Mouse (Mus musculus): ENCODE data around the gene Slitrk6. TPM values are rescaled to one million over a fixed set of nuclear protein-coding genes. Genes with fewer than 3 reads are reported as not detected.

Gene Slitrk6
- total RNA-seq (2014; rRNA removed) (8.2 and 10.2 TPM in 2 replicates), polyA plus RNA-seq (2015; fragmentation: Nextera tagmentation; extraction: Ambion mirVana) (3.5 and 4.5 TPM in 2 replicates)

DNA sequence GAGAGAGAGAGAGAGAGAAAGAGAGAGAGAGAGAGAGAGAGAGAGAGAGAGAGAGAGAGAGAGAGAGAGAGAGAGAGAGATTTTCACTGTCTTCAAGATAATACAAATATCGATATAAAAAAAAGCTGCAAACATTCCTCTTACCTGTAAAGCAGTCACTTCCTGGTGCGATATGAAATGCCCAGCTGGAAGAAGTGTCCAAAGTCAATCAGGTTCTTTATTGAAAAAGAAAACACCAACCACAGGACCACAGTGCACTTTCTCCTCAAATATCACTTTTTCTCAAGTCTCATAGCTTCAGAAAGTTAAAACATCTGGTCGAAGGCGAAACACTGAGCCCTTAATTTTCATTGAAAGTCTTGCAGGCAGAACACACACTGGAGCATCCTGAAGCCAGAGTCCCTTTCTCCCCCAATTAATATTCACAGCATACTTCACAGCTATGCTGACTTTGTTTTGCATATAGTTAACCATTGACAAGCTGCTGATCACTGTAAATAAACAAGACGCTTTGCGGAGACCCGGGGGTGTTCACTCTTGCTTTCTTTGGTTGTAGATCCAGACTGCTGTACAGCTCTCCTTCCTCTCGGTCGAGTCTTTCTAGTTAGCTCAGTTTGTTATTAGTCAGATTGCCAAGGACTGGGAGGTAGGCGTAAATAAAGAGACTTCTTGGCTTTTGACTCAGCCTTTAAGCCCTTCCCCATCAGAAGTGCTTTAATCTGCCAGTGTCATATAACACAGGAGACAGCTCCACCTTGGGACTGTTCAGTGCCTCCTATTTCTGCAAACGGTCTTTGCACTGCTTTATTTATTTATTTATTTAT lies at the start of gene Slitrk6:
TSS of gene Slitrk6 (minus strand) at position 666 of the 824 bp plus-strand sequence.
- H3K9ac ChIP-seq (replicated peaks; ENCODE audit: low read length, poor library complexity, severe bottlenecking): peak within 1 kb of the TSS; percentile 46
- peak within 1 kb of the TSS; percentile 45 for H3K4me2 ChIP-seq (ENCODE audit: low read depth, low read length, poor library complexity, severe bottlenecking)
- no peaks in the 10 kb centered on the region for H3K27me3 ChIP-seq (ENCODE audit: insufficient read depth, low read length)
- WGBS: 19% methylated on average over 11 of the region's 11 CpGs
- no peaks in the 10 kb centered on the region for H3K36me3 ChIP-seq (ENCODE audit: insufficient read depth, low read length)
- H3K27ac ChIP-seq (ENCODE audit: low read depth, low read length): no peak within 1 kb of the TSS
- H3K9me3 ChIP-seq (ENCODE audit: low read length): no peaks in the 10 kb centered on the region
- peak; percentile 76 for TF ChIP-seq CTCF (IDR thresholded peaks at IDR 0.05)
- peak; percentile 82 for DNase-seq (ENCODE audit: low spot score)
- peak; percentile 89 for ATAC-seq (ENCODE audit: low FRiP score)
- peak within 1 kb of the TSS; percentile 38 for H3K4me3 ChIP-seq (ENCODE audit: low read depth, low read length)
- no peaks in the 10 kb centered on the region for H3K4me1 ChIP-seq (ENCODE audit: insufficient read depth, low read length)

DNA sequence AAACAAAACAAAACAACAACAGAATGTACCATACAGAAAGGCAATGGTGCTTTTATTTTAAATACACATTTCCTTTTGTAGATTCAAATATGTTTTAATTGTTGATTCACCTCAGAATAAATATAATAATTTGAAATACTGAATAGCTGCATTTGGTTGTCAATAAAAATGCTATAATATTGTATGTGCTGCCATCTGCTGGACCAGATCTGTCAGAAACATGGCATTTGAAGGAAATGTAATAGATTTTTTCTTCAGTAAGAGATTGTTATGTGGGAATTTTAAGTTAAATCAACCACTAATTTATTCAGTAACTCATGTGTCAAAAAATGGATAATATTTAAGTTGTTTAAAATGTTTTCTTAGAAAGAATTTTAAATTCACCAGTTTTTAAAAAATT lies 22.6 kb upstream of the Slitrk6 start:
- ATAC-seq (ENCODE audit: low FRiP score) (no peak), DNase-seq (ENCODE audit: low spot score) (peak; percentile 27)

DNA sequence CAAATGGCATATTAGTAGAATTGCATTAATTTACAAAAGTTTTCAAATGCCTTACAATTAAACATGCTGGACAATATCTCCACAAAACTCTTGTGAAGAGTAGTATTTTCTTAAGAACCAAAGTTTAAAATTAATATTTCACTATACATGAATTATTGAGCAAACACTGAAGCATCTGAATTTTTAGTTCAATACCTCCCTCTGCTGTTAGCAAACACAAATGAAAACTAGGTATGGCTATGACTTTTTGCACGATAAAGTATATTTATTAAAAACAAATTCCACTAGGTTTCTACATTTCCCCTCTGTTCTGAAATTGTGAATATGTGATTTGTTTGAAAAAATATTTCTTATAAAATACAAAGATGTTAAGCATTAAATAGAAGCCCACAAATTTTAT lies 15.7 kb upstream of the Slitrk6 start:
- H3K36me3 ChIP-seq (ENCODE audit: insufficient read depth, low read length): no peaks in the 10 kb centered on the region
- ATAC-seq (ENCODE audit: low FRiP score): no peak
- no peaks in the 10 kb centered on the region for H3K4me1 ChIP-seq (ENCODE audit: insufficient read depth, low read length)
- H3K9me3 ChIP-seq (ENCODE audit: low read length): no peaks in the 10 kb centered on the region
- no peak overlapping the region for H3K4me3 ChIP-seq (ENCODE audit: low read depth, low read length)
- H3K4me2 ChIP-seq (ENCODE audit: low read depth, low read length, poor library complexity, severe bottlenecking): no peak overlapping the region
- peak; percentile 53 for TF ChIP-seq CTCF (IDR thresholded peaks at IDR 0.05)
- WGBS: 69% methylated on average over 1 of the region's 1 CpGs
- H3K27me3 ChIP-seq (ENCODE audit: insufficient read depth, low read length): no peaks in the 10 kb centered on the region
- H3K27ac ChIP-seq (ENCODE audit: low read depth, low read length): no peak overlapping the region
- DNase-seq (ENCODE audit: low spot score): no peak
- no peak overlapping the region for H3K9ac ChIP-seq (replicated peaks; ENCODE audit: low read length, poor library complexity, severe bottlenecking)

More for the DNA sequence above, 22.6 kb upstream of the Slitrk6 start:
- H3K4me2 ChIP-seq (ENCODE audit: low read depth, low read length, poor library complexity, severe bottlenecking): no peak overlapping the region
- no peaks in the 10 kb centered on the region for H3K27me3 ChIP-seq (ENCODE audit: insufficient read depth, low read length)
- H3K4me1 ChIP-seq (ENCODE audit: insufficient read depth, low read length): no peaks in the 10 kb centered on the region
- H3K27ac ChIP-seq (ENCODE audit: low read depth, low read length): no peak overlapping the region
- H3K4me3 ChIP-seq (ENCODE audit: low read depth, low read length): no peak overlapping the region
- TF ChIP-seq CTCF (IDR thresholded peaks at IDR 0.05): peak; percentile 68
- H3K9ac ChIP-seq (replicated peaks; ENCODE audit: low read length, poor library complexity, severe bottlenecking): no peak overlapping the region
- H3K36me3 ChIP-seq (ENCODE audit: insufficient read depth, low read length): no peaks in the 10 kb centered on the region
- H3K9me3 ChIP-seq (ENCODE audit: low read length): no peaks in the 10 kb centered on the region

DNA sequence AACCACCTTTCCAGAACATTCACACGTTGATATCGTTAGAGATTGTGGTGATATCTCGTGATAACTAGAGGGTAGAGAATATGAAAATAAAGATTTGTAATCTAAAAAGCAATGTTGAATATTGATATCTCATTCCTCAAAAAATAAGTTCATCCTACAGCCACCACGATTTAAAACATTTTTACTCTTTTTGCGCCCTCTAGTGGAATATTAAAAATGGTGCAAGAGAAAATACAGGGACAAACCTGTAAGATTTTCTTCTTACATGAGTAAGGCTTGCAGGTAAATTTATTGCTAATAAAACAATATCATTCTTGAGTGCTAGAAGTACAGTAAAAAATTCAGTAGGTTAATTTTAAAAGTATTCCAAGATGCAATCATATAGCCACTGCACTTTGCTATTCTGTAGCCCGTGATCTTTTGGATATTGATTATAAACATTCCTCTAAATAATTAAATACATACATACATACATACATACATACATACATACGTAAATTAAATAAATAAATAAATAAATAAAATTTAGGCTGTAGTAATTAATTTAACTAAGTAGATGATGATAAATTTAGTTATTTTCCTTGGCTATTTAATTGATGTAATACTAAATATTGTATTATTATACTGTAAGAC lies 7.8 kb upstream of the Slitrk6 start:
- Histone ChIP-seq H3K4me1 (ENCODE audit: insufficient read depth, low read length) (no peaks in the 10 kb centered on the region), H3K36me3 (ENCODE audit: insufficient read depth, low read length) (no peaks in the 10 kb centered on the region), H3K27ac (ENCODE audit: low read depth, low read length) (no peak overlapping the region), H3K4me2 (ENCODE audit: low read depth, low read length, poor library complexity, severe bottlenecking) (no peak overlapping the region), H3K27me3 (ENCODE audit: insufficient read depth, low read length) (no peaks in the 10 kb centered on the region), H3K4me3 (ENCODE audit: low read depth, low read length) (no peak overlapping the region), H3K9ac (replicated peaks; ENCODE audit: low read length, poor library complexity, severe bottlenecking) (no peak overlapping the region), H3K9me3 (ENCODE audit: low read length) (no peaks in the 10 kb centered on the region)
- DNase-seq (ENCODE audit: low spot score) (peak; percentile 73), ATAC-seq (ENCODE audit: low FRiP score) (no peak)
- 23% methylated on average over 7 of the region's 7 CpGs for WGBS
- peak; percentile 84 for TF ChIP-seq CTCF (IDR thresholded peaks at IDR 0.05)

DNA sequence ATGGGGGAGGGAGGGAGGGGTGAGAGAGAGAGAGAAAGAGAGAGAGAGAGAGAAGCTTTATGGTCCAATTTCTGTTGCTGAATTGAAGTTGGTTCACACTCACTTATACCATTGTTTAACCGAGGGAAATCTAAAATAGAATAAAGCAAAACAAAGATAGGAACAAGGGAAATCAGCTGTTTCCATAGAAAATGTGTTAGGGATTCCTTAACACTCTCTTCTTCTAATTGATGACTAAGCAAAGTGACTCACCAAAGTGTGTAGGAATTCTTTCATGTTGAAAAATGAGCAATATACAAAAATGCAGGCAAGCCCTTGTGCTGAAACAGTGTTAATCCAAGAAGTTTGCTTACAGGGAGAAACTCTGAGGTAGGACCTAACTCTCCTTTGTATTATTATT lies 6.0 kb upstream of the Slitrk6 start:
- Histone ChIP-seq H3K27ac (ENCODE audit: low read depth, low read length) (no peak overlapping the region), H3K4me2 (ENCODE audit: low read depth, low read length, poor library complexity, severe bottlenecking) (no peak overlapping the region), H3K9ac (replicated peaks; ENCODE audit: low read length, poor library complexity, severe bottlenecking) (no peak overlapping the region), H3K4me3 (ENCODE audit: low read depth, low read length) (no peak overlapping the region), H3K9me3 (ENCODE audit: low read length) (no peaks in the 10 kb centered on the region), H3K27me3 (ENCODE audit: insufficient read depth, low read length) (no peaks in the 10 kb centered on the region), H3K4me1 (ENCODE audit: insufficient read depth, low read length) (no peaks in the 10 kb centered on the region), H3K36me3 (ENCODE audit: insufficient read depth, low read length) (no peaks in the 10 kb centered on the region)
- WGBS: 71% methylated on average over 1 of the region's 1 CpGs
- ATAC-seq (ENCODE audit: low FRiP score): no peak
- DNase-seq (ENCODE audit: low spot score): no peak
- TF ChIP-seq CTCF (IDR thresholded peaks at IDR 0.05): no peak

DNA sequence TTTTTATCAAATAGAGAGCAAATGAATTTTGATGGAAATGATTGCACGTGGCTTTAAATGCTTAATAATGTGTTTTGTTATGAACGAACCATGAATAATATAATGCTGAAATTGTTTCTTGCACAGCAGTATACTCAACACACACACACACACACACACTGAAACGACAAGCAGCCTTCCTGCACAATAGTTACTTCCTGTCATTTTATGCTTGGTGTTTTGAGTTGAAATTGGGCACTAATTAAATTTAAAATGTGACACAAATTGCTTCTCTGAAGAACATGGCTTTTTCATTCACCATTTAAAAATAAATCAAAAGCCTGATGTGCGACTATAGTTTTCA lies 330 bp upstream of the Slitrk6 start:
- Histone ChIP-seq H3K4me3 (ENCODE audit: low read depth, low read length) (peak overlapping the region; percentile 38), H3K9me3 (ENCODE audit: low read length) (no peaks in the 10 kb centered on the region), H3K9ac (replicated peaks; ENCODE audit: low read length, poor library complexity, severe bottlenecking) (0 out of 2 replicates have a peak overlapping the region, but pooled peaks have one; percentile 37), H3K36me3 (ENCODE audit: insufficient read depth, low read length) (no peaks in the 10 kb centered on the region), H3K4me1 (ENCODE audit: insufficient read depth, low read length) (no peaks in the 10 kb centered on the region), H3K27me3 (ENCODE audit: insufficient read depth, low read length) (no peaks in the 10 kb centered on the region), H3K4me2 (ENCODE audit: low read depth, low read length, poor library complexity, severe bottlenecking) (peak overlapping the region; percentile 45), H3K27ac (ENCODE audit: low read depth, low read length) (no peak overlapping the region)
- WGBS: 28% methylated on average over 4 of the region's 4 CpGs
- DNase-seq (ENCODE audit: low spot score): no peak
- no peak for ATAC-seq (ENCODE audit: low FRiP score)
- no peak for TF ChIP-seq CTCF (IDR thresholded peaks at IDR 0.05)
